Mouse (Mus musculus) midbrain, embryonic 15.5 days (tissue): ENCODE measurements around the gene Gm8909. TPM values are rescaled to one million over a fixed set of nuclear protein-coding genes. Genes with fewer than 3 reads are reported as not detected.
"Not testable (repeated sequence)": the region's sequence is repeated elsewhere in the genome, so short reads cannot be mapped to it uniquely, and the experiment has no call there.

Experiments used
- ATAC-seq: fragments of 200-750 bp; cut with Nextera tagmentation; replicated peaks from 2 replicates; pipeline ENCODE4 v1.8.0; 2017; ENCODE audit warnings: moderate TSS enrichment
- H3K27ac ChIP-seq: fragments of 300-500 bp; sonication (generic); 2 replicates; pipeline ENCODE4 v1.5.1; 2015; ENCODE audit warnings: mild to moderate bottlenecking, inconsistent platforms
- H3K27me3 ChIP-seq: fragments of 300-500 bp; sonication (generic); replicated peaks from 2 replicates; pipeline ENCODE4 v1.6.1; 2015; ENCODE audit warnings: inconsistent platforms
- H3K36me3 ChIP-seq: fragments of 300-500 bp; sonication (generic); replicated peaks from 2 replicates; pipeline ENCODE4 v1.6.1; 2015; ENCODE audit warnings: inconsistent platforms
- H3K4me1 ChIP-seq: fragments of 300-500 bp; sonication (generic); 2 replicates; pipeline ENCODE4 v1.6.1; 2015; ENCODE audit warnings: inconsistent platforms
- H3K4me2 ChIP-seq: fragments of 300-500 bp; sonication (generic); 2 replicates; pipeline ENCODE4 v1.6.1; 2015; ENCODE audit warnings: inconsistent platforms, mild to moderate bottlenecking, moderate library complexity
- H3K4me3 ChIP-seq: fragments of 300-500 bp; sonication (generic); 2 replicates; pipeline ENCODE4 v1.5.1; 2015; ENCODE audit warnings: mild to moderate bottlenecking, inconsistent platforms
- H3K9ac ChIP-seq: fragments of 300-500 bp; sonication (generic); 2 replicates; pipeline ENCODE4 v1.6.1; 2015; ENCODE audit warnings: mild to moderate bottlenecking, inconsistent platforms
- H3K9me3 ChIP-seq: fragments of 300-500 bp; sonication (generic); 2 replicates; pipeline ENCODE4 v1.6.1; 2016; ENCODE audit warnings: inconsistent platforms
- WGBS: fragments of 180-500 bp; shearing (Covaris S2); methylation state at CpG from one replicate; pipeline ENCODE4 v1.1.7; 2015; ENCODE audit warnings: mixed read lengths; 5-methylcytosine and 5-hydroxymethylcytosine counted together
- polyA plus RNA-seq: library from polyadenylated mRNA; unstranded; fragments of >200 nt; fragmentation: Nextera tagmentation; extraction: Ambion mirVana; gene quantifications from 2 replicates; pipeline ENCODE4 v1.2.1, GENCODE M21; 2015

Gm8909 gene
- polyA plus RNA-seq, 1 experiment from 2014 or later, result not detected

GRCm38 (mm10) chr17:36157782-36158181, 10.6 kb downstream of the Gm8909 start:
- H3K4me3 ChIP-seq, result peak overlapping the region; percentile 27
- H3K9me3 ChIP-seq, H3K36me3 ChIP-seq, ATAC-seq, H3K27ac ChIP-seq, H3K9ac ChIP-seq, H3K4me1 ChIP-seq: not testable (repeated sequence)
- under 1% methylated on average over 36 of the region's 36 CpGs for WGBS
- peak overlapping the region; percentile 51 for H3K4me2 ChIP-seq
- peaks cover 54% of the 10 kb centered on the region for H3K27me3 ChIP-seq

GRCm38 (mm10) chr17:36154271-36155149, 13.8 kb downstream of the Gm8909 start:
- Histone ChIP-seq H3K9me3 (no peaks in the 10 kb centered on the region), H3K4me2 (no peak overlapping the region), H3K4me1 (peaks cover 5% of the 10 kb centered on the region; the same call in 1 of the 2 replicates), H3K4me3 (no peak overlapping the region), H3K36me3 (no peaks in the 10 kb centered on the region), H3K9ac (no peak overlapping the region), H3K27ac (no peak overlapping the region), H3K27me3 (peaks cover 25% of the 10 kb centered on the region)
- no peak for ATAC-seq
- 26% methylated on average over 3 of the region's 3 CpGs for WGBS

- not testable (repeated sequence) for H3K36me3 ChIP-seq, ATAC-seq, H3K27ac ChIP-seq, H3K4me2 ChIP-seq, H3K4me3 ChIP-seq, H3K9me3 ChIP-seq, H3K9ac ChIP-seq, H3K4me1 ChIP-seq
- peaks cover 23% of the 10 kb centered on the region for H3K27me3 ChIP-seq
- 49% methylated on average over 4 of the region's 4 CpGs for WGBS
Observed at GRCm38 (mm10) chr17:36151200-36151599, 17.1 kb downstream of the Gm8909 start.

GRCm38 (mm10) chr17:36148468-36148867, 19.9 kb downstream of the Gm8909 start:
- peaks cover 31% of the 10 kb centered on the region for H3K27me3 ChIP-seq
- not testable (repeated sequence) for H3K4me2 ChIP-seq, H3K9me3 ChIP-seq, ATAC-seq, H3K36me3 ChIP-seq, H3K4me1 ChIP-seq, H3K4me3 ChIP-seq, H3K27ac ChIP-seq, H3K9ac ChIP-seq
- WGBS, result 67% methylated on average over 5 of the region's 5 CpGs

GRCm38 (mm10) chr17:36146937-36147336, 21.4 kb downstream of the Gm8909 start:
- not testable (repeated sequence) for H3K27ac ChIP-seq, H3K4me3 ChIP-seq, H3K4me1 ChIP-seq, H3K36me3 ChIP-seq, H3K4me2 ChIP-seq, H3K9ac ChIP-seq, ATAC-seq, H3K9me3 ChIP-seq
- 79% methylated on average over 1 of the region's 1 CpGs for WGBS
- peaks cover 33% of the 10 kb centered on the region for H3K27me3 ChIP-seq

- Histone ChIP-seq H3K4me3 (peak overlapping the region; percentile 29), H3K4me2 (peak overlapping the region; percentile 61), H3K27me3 (peaks cover 33% of the 10 kb centered on the region)
- H3K9ac ChIP-seq, H3K27ac ChIP-seq, H3K9me3 ChIP-seq, ATAC-seq, H3K36me3 ChIP-seq, H3K4me1 ChIP-seq: not testable (repeated sequence)
- WGBS, result 1% methylated on average over 13 of the region's 13 CpGs
Observed at GRCm38 (mm10) chr17:36145861-36146156, 22.5 kb downstream of the Gm8909 start.

- H3K27ac ChIP-seq, result no peak overlapping the region
- H3K4me2 ChIP-seq, result peak overlapping the region; percentile 61
- peaks cover 33% of the 10 kb centered on the region for H3K27me3 ChIP-seq
- whole genome bisulfite sequencing, result under 1% methylated on average over 77 of the region's 78 CpGs
- H3K9ac ChIP-seq, result no peak overlapping the region
- ATAC-seq, result no peak; the same call in 1 of the 2 replicates
- no peaks in the 10 kb centered on the region for H3K9me3 ChIP-seq
- peaks cover 9% of the 10 kb centered on the region for H3K4me1 ChIP-seq
- H3K4me3 ChIP-seq, result peak overlapping the region; percentile 29
- H3K36me3 ChIP-seq, result no peaks in the 10 kb centered on the region
Observed at GRCm38 (mm10) chr17:36145111-36145860, 23.1 kb downstream of the Gm8909 start.

GRCm38 (mm10) chr17:36136299-36136848, 32.0 kb downstream of the Gm8909 start:
- H3K27me3 ChIP-seq, H3K4me1 ChIP-seq, H3K4me2 ChIP-seq, ATAC-seq, H3K9me3 ChIP-seq, H3K36me3 ChIP-seq, H3K9ac ChIP-seq, H3K27ac ChIP-seq, H3K4me3 ChIP-seq: not testable (repeated sequence)
- 76% methylated on average over 1 of the region's 1 CpGs for WGBS

GRCm38 (mm10) chr17:36135421-36136231, 32.7 kb downstream of the Gm8909 start:
- H3K4me2 ChIP-seq, ATAC-seq, H3K36me3 ChIP-seq, H3K9ac ChIP-seq, H3K27ac ChIP-seq, H3K27me3 ChIP-seq, H3K4me3 ChIP-seq, H3K4me1 ChIP-seq, H3K9me3 ChIP-seq: not testable (repeated sequence)

- Histone ChIP-seq H3K9me3 (no peaks in the 10 kb centered on the region), H3K27ac (no peak overlapping the region), H3K9ac (no peak overlapping the region), H3K27me3 (no peaks in the 10 kb centered on the region), H3K4me2 (no peak overlapping the region), H3K4me3 (no peak overlapping the region), H3K4me1 (no peaks in the 10 kb centered on the region), H3K36me3 (no peaks in the 10 kb centered on the region)
- 77% methylated on average over 5 of the region's 5 CpGs for WGBS
- ATAC-seq, result no peak
Observed at GRCm38 (mm10) chr17:36131516-36132265, 36.6 kb downstream of the Gm8909 start.

- H3K9me3 ChIP-seq, H3K9ac ChIP-seq, H3K36me3 ChIP-seq, H3K4me1 ChIP-seq, H3K27me3 ChIP-seq, H3K4me2 ChIP-seq, H3K4me3 ChIP-seq, H3K27ac ChIP-seq, ATAC-seq: not testable (repeated sequence)
- 31% methylated on average over 28 of the region's 28 CpGs for WGBS
Observed at GRCm38 (mm10) chr17:36128968-36129817, 39.1 kb downstream of the Gm8909 start, which contains the start of gene Gm7030. TSS of gene Gm7030 (minus strand) at chr17:36129425.
